Mouse (Mus musculus) CD4-positive, CD25-positive, alpha-beta regulatory T cell, adult 9 weeks (primary cell): ENCODE measurements around the gene Gm21778. TPM values are rescaled to one million over a fixed set of nuclear protein-coding genes. Genes with fewer than 3 reads are reported as not detected.

Source experiments
- polyA plus RNA-seq: library from polyadenylated mRNA; unstranded; fragments of 100-300 nt; shearing (Covaris generic); gene quantifications from one replicate; pipeline ENCODE4 v1.2.1, GENCODE M21; 2017

Gm21778 gene
- polyA plus RNA-seq = not detected

GRCm38 (mm10) chrY:5942160-5942559, at the start of gene Gm21778:
Gene Gm21778 (plus strand): TSS chrY:5942460.

Other genes starting within 250 kb of the Gm21778 start
- not detected for gene Gm20914, start 216.5 kb upstream of the Gm21778 start, polyA plus RNA-seq
- not detected for gene Gm28171, start 149.1 kb upstream of the Gm21778 start, polyA plus RNA-seq